Mouse (Mus musculus): ENCODE results near the gene Dock9.

- TF ChIP-seq CTCF (IDR thresholded peaks at IDR 0.05; ENCODE audit: low read depth, low read length): no peak
- TF ChIP-seq GATA1 (IDR thresholded peaks at IDR 0.05; ENCODE audit: borderline replicate concordance, low read length): no peak
- no peak for TF ChIP-seq POLR2AphosphoS5 (IDR thresholded peaks at IDR 0.05; ENCODE audit: insufficient replicate concordance, low read depth, low read length)
- TF ChIP-seq TAL1 (conservative IDR thresholded peaks at IDR 0.05; ENCODE audit: low read depth, low read length): no peak
- no peak for TF ChIP-seq GATA2 (IDR thresholded peaks at IDR 0.05; ENCODE audit: borderline replicate concordance, low read depth, low read length)
Observed at GRCm38 (mm10) chr14:121824322-121825103, 26.9 kb upstream of the Dock9 start.

Measured in G1E (cell line).